ENCODE assay signal across 12 mouse cellular contexts in the genomic region with DNA sequence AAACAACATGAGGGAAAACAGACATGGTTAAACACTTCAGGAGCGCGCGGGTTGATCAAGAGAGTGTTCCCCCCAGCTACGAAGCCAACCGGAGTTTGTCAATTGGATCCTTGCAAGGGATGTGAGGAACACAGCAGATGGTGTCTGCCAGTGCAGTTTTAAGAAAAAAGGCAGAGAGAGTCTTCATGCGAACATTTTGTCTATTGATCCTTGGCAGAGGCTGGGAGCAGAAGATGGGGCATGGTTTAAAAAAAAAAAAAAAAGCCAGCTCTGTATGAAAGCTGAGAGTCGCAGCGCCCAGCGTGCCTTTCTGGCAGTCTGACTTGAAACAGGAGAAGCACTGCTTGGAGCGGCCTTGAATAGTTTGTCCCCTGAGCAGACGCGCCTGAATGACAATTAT. TPM values are rescaled to one million over a fixed set of nuclear protein-coding genes. Genes with fewer than 3 reads are reported as not detected.
A peak's percentile ranks its signal among the peaks of the same experiment; 100 is the strongest.
DNase-seq lines count a peak whose midpoint lies in the region; ATAC-seq and TF ChIP-seq lines count a peak whose summit lies in the region.
"Had no signal": no experiment of that assay in that cellular context is flagged by ENCODE, and none has a peak within 500 bp of the region (broad histone marks: within the 10 kb centered on the region; RNA-seq: fewer than 3 reads in every experiment).

No protein-coding gene starts in this region.

- no peak for ATAC-seq in embryonic facial prominence, embryonic 13.5 days (ENCODE audit: insufficient number of reproducible peaks, insufficient read depth, low FRiP score, low TSS enrichment, low read depth)

- H3K27me3 ChIP-seq in E14TG2a.4 (ENCODE audit: insufficient read depth, low read length): no peaks in the 10 kb centered on the region
- no peaks in the 10 kb centered on the region for H3K27me3 ChIP-seq in embryonic facial prominence, embryonic 13.5 days
- H3K27me3 ChIP-seq: neural tube, embryonic 12.5 days had no signal

- H3K27ac ChIP-seq in embryonic facial prominence, embryonic 13.5 days: peak overlapping the region; percentile 19; the same call in 1 of the 2 replicates
- H3K27ac ChIP-seq: hindbrain, embryonic 14.5 days; neural tube, embryonic 12.5 days had no signal

- peak; percentile 36 to 37 for DNase-seq in frontal cortex, postnatal 36 days (ENCODE audit: low spot score in 2 of 2)
- DNase-seq in frontal cortex, postnatal 14 days (ENCODE audit: low spot score in 2 of 2): no peak
- DNase-seq in right cerebral cortex, adult 18-20 months: peak; percentile 45
- no peak for DNase-seq in cerebellum, adult 9-10 months
- DNase-seq in kidney, adult 18-20 months: no peak
- DNase-seq: cerebellum, postnatal 36 days; kidney, adult 9 months; thymus, postnatal 14 days had no signal

- no peak for TF ChIP-seq CTCF in E14TG2a.4 (conservative IDR thresholded peaks at IDR 0.05; ENCODE audit: low read length)

- 0 out of 2 replicates have a peak, but pooled peaks cover 3% of the 10 kb centered on the region for H3K9me3 ChIP-seq in E14TG2a.4 (ENCODE audit: low read length)
- H3K9me3 ChIP-seq in embryonic facial prominence, embryonic 13.5 days: peaks cover 4% of the 10 kb centered on the region; the same call in 1 of the 2 replicates
- H3K9me3 ChIP-seq: neural tube, embryonic 12.5 days had no signal

- WGBS in embryonic facial prominence, embryonic 13.5 days: 33% methylated on average over 12 of the region's 12 CpGs

- no peak overlapping the region for H3K9ac ChIP-seq in embryonic facial prominence, embryonic 13.5 days
- H3K9ac ChIP-seq: hindbrain, embryonic 14.5 days; neural tube, embryonic 12.5 days had no signal

- no peak overlapping the region for H3K4me2 ChIP-seq in embryonic facial prominence, embryonic 13.5 days
- H3K4me2 ChIP-seq: hindbrain, embryonic 14.5 days; neural tube, embryonic 12.5 days had no signal

- H3K4me1 ChIP-seq in E14TG2a.4 (replicated peaks; ENCODE audit: low read depth, low read length): peaks cover 61% of the 10 kb centered on the region
- peaks cover 9% of the 10 kb centered on the region for H3K4me1 ChIP-seq in embryonic facial prominence, embryonic 13.5 days
- H3K4me1 ChIP-seq: neural tube, embryonic 12.5 days had no signal

- 0 out of 2 replicates have a peak overlapping the region, but pooled peaks have one; percentile 10 for H3K4me3 ChIP-seq in E14TG2a.4 (replicated peaks; ENCODE audit: low read length)
- H3K4me3 ChIP-seq in embryonic facial prominence, embryonic 13.5 days: no peak overlapping the region
- H3K4me3 ChIP-seq: neural tube, embryonic 12.5 days had no signal

- no peaks in the 10 kb centered on the region for H3K36me3 ChIP-seq in E14TG2a.4 (ENCODE audit: insufficient read depth, low read length)
- H3K36me3 ChIP-seq in embryonic facial prominence, embryonic 13.5 days: no peaks in the 10 kb centered on the region
- H3K36me3 ChIP-seq: neural tube, embryonic 12.5 days had no signal

RNA-seq across cellular contexts. Expression of a gene that starts 23.3 kb away (rescaled TPM):
- 50.8 and 53.4 TPM in 2 replicates for polyA plus RNA-seq in embryonic facial prominence, embryonic 13.5 days (2015; fragmentation: Nextera tagmentation; extraction: Ambion mirVana)

Comparison
In these comparisons a context has a peak if more than half of its experiments do, and no peak if none do; other contexts are left out.
1. DNase-seq: peak in frontal cortex, postnatal 36 days (2 of 2) and right cerebral cortex, adult 18-20 months (single experiment); none in frontal cortex, postnatal 14 days (0 of 2), cerebellum, adult 9-10 months (single experiment) and kidney, adult 18-20 months (single experiment).